Mouse (Mus musculus): ENCODE measurements around the gene Icmt. TPM values are rescaled to one million over a fixed set of nuclear protein-coding genes. Genes with fewer than 3 reads are reported as not detected.

Gene Icmt
- 20.5 TPM for total RNA-seq (2023)

DNA sequence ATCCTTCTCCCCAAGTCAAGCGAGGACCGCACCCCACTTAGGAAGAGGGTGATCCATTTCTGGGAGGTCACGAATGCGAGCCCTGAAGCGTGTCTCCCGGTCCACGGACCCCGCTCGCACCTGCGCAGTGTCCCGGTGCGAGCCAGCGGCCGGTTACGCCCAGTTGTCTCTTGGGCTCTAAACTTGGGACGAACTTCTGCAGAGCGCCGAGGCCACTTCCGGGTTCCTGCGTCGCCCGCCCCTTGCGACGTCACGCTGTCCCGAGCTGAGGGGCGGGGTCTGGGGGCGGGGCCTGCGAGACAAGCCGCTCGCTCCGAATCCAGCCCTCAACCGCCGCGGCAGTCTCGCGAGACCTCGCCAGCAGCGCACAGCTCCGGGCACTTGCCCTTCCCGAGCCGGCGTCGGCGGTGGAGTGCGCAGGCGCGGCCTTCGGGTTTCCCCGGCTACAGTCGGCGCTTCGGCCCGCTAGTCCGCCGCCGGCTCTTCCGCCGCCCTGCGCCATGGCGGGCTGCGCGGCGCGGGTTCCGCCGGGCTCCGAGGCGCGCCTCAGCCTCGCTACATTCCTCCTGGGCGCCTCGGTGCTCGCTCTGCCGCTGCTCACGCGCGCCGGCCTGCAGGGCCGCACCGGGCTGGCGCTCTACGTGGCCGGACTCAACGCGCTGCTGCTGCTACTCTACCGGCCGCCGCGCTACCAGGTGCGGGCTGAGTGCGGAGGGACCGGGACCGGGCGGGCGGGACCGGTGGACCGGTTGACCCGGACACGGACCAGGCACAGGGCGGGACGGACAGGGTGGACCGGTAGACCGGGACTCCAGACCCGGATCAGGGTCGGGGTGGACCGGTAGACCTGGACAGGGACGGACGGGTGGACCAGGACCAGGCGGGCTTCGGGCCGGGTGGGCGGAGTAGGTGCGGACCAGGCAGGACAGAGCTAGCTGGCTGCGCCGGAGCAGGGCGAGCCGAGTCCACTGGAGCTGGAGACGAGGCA, at the start of gene Icmt:
Gene Icmt (plus strand): TSS at position 354 of the 988 bp plus-strand sequence.

DNA sequence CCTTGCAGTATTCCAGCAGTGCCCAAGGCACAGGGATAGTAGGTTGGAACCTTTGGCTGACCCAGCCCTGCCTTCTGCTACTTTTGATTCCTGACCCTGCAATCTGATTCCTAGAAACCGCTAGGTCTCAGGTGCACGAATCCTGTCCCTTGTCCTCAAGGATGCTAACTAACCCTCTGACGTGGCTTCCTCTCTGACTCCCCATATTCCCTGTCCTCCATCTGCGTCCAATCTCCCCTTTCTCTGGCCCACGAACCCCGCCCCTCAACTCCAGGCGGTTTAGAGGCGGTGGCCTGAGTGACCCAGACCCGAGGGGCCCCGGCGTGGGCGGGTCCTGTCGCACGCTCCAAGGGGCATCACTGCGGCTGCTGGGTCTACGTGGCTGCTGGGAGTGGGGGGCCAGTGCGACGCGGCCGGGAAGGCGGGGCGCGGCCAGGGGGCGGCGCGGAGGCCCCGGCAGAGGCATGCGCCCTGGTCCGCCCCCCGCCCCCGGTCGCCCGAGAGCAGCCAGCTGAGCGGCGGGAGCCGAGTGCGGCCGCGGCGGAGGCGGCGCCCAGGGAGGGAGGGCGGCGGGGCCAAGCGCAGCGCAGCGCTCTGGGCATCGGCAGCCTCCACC, 23.3 kb upstream of the Icmt start, which contains the start of gene Gpr153:
Gene Gpr153 (plus strand): TSS at position 612 of the 616 bp plus-strand sequence.

GRCm38 (mm10) chr4:152291562-152291961, 5.5 kb upstream of the Icmt start, which contains the start of gene Hes3:
TSS of gene Hes3 (minus strand) at chr4:152291662.

DNA sequence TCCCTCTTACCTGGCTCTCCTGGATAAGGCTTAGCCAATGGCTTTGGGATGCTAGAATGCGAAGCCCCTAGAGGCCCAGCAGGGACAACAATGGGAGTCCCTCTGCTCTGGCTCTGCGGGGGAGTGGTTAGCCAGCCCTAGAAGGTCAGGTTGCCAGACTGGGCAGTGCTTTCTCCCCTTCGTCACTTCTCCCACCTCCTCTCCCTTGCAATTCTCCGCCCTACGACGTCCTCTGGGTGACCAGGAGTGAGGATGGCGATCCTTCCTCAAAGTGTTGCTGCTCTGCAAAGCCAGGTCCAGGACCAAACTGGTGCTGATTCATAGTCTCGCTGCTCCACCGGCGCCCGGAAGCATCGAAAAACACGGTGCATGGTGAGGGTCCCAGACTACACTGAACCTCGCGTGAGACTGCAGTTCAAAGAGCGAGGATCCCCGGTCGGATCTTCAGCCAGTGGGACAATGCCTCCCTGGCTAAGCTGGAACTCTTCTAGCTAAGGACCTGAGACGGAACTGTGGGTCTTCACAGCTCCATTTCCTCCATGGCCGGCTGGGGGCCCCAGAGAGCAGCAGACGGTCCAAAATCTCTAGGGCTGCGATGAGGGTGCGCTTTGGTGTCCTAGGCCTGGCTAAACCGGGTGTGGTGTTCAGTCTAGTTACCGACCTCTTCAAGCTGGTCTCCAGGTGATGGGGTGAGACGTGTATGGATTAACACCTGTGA, 21.6 kb downstream of the Icmt start, which contains the start of gene Rnf207:
Gene Rnf207 (minus strand): TSS at position 477 of the 718 bp plus-strand sequence.

GRCm38 (mm10) chr4:152325574-152326411, 28.8 kb downstream of the Icmt start, which contains the start of gene Rpl22:
TSS of gene Rpl22 (plus strand) at chr4:152325742.

GRCm38 (mm10) chr4:152338419-152339292, 41.6 kb downstream of the Icmt start, which contains the start of gene Chd5:
TSS of gene Chd5 (plus strand) at chr4:152338651.

Other genes with a start within 250 kb of the Icmt start
- 2.4 TPM for gene Plekhg5, start 224.7 kb upstream of the Icmt start, total RNA-seq (2023)
- gene Tnfrsf25, start 181.3 kb upstream of the Icmt start, total RNA-seq (2023): 45.9 TPM
- gene Espn, start 144.9 kb upstream of the Icmt start, total RNA-seq (2023): 2.6 TPM
- gene Hes2, start 138.4 kb upstream of the Icmt start, total RNA-seq (2023): not detected
- gene Acot7, start 119.1 kb upstream of the Icmt start, total RNA-seq (2023): 8.2 TPM
- gene Gpr153, start 23.0 kb upstream of the Icmt start, total RNA-seq (2023): 0.21 TPM
- not detected for gene Hes3, start 5.6 kb upstream of the Icmt start, total RNA-seq (2023)
- gene Rnf207, start 21.8 kb downstream of the Icmt start, total RNA-seq (2023): not detected
- gene Rpl22, start 28.5 kb downstream of the Icmt start, total RNA-seq (2023): 1,074 TPM
- 0.09 TPM for gene Chd5, start 41.4 kb downstream of the Icmt start, total RNA-seq (2023)
- gene Nphp4, start 179.5 kb downstream of the Icmt start, total RNA-seq (2023): 1.5 TPM
- gene Kcnab2, start 180.6 kb downstream of the Icmt start, total RNA-seq (2023): 202 TPM